Mouse (Mus musculus) monocyte, adult 2 months (primary cell): ENCODE results near the gene Mgp.
"Not testable (repeated sequence)": the region's sequence is repeated elsewhere in the genome, so short reads cannot be mapped to it uniquely, and the experiment has no call there.

Source experiments
- DNase-seq, 2 experiments: peaks; one replicate each; pipeline ENCODE4 v3.0.0; 2022; ENCODE audit warnings: low spot score in 2 of 2, low read depth in 1 of 2

Gene Mgp

DNA sequence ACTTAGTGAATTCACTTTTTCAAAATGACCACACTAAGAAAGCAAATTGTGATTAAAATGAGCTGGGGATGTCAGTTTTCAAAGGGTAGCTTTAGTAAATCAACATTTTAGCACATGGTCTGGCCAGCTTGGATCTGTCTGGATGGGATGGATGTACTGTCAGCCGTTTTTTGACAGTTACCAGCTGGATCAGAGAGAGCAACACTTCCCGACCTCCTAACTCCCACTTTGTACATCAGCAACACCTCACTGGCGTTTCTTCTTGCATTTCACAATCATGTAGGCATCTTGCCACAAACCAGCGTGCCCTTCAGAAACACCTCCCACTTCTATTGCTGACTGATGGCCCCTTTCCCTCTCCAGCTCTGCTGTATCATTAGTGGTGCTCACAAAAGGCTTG lies 22.6 kb upstream of the Mgp start:
- DNase-seq = no peak

DNA sequence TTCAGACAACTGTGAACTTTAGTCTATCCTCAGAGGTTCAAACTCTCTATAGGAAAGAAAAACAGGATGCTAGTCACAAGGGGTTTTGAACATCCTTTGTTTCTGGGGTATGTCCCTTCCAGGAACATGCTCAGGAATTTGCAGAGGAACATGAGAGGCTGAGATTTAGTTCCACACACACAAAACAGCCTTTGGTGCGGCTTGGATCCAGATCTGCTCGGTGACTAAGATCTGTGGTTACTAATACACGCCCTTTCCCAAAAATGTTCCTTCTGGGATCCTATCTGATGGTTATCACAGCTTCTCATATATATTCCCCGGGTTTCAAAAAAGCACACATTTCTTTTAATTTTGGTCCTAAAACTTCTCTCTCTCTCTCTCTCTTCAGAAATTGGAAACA lies 22.2 kb upstream of the Mgp start:
- DNase-seq = no peak

DNA sequence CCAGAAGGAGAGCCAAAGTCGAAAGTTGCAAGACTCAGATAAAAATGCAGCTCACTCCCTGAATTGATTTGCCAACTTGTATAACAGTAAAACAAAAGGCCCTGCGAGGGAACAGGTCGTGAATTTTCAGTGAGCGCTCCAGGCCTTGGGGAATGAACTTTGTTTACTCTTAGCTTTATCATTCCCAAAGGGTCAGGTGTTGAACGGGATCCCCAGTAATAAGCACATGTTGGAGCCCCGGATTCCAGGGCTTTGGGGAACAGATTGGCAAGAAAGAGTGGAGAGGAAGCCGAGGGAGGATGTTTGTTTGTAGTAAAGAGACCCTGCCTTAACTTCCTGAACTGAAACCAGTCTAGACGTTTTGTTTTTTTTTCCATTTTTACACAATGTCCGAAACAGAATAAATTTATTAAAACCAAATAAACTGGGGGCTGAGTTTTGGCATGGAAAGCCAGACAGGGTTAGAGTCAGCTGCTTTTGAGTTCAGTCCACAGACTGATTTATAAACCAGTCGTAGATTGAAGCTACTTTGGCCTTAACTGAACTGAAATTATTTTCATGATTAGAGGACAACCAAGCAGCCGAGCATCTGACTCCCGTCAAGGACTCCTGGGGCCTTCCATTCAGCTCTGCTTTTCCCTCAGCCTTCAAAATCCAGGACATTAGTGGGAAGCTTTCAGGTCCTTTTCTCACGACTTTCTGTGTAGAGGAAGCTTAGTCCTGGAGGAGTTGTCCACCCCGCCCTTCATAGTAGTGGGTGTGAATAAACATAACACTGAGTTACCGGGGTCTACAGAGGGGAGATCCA lies 19.1 kb upstream of the Mgp start:
- DNase-seq = no peak

GRCm38 (mm10) chr6:136892002-136892401 lies 16.4 kb upstream of the Mgp start:
- no peak for DNase-seq

GRCm38 (mm10) chr6:136889554-136889953 lies 13.9 kb upstream of the Mgp start:
- no peak for DNase-seq

DNA sequence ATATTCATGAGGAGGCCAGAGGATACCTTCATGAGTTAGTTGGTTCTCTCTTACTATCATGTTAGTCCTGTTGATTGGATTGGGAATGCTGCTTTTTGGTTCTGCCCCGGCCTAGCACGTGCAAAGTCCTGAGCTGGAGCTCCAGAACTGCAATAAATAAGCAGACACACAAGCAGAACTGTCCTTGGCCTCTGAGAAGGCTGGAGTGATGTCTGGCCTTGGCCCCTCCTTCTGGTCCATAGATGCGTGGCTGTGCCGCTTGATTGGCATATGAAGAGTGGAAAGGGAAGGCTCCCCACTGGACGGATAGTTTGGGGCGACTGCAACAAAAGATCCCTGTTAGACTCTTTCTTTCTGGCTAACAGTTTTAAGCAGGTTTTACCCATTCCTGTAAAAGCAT lies 13.4 kb upstream of the Mgp start:
- no peak for DNase-seq

DNA sequence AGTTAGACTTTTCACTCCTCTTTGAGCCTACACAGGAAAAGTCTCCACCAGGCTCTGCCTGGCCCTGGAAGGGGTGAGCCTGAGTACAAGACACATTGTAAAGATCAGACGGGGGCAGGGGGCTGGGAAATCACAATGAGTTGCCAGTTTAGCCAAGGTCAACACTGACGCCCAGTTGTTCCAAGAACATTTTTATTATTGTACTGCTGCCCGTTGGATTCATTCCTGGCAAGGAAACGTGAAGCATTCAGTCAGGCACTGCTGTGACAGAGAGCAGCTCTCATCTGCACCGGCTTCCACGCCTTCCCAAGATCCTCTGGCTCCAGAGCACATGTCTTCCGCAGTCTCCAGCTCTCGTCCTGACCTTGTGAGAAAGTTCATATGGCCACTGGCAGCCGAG lies 12.2 kb upstream of the Mgp start:
- no peak for DNase-seq

- not testable (repeated sequence) for DNase-seq
Observed at GRCm38 (mm10) chr6:136884766-136885165, 9.1 kb upstream of the Mgp start.

GRCm38 (mm10) chr6:136883961-136884360 lies 8.3 kb upstream of the Mgp start:
- DNase-seq = no peak

- DNase-seq = no peak
Observed at GRCm38 (mm10) chr6:136883431-136883915, 7.8 kb upstream of the Mgp start.

DNA sequence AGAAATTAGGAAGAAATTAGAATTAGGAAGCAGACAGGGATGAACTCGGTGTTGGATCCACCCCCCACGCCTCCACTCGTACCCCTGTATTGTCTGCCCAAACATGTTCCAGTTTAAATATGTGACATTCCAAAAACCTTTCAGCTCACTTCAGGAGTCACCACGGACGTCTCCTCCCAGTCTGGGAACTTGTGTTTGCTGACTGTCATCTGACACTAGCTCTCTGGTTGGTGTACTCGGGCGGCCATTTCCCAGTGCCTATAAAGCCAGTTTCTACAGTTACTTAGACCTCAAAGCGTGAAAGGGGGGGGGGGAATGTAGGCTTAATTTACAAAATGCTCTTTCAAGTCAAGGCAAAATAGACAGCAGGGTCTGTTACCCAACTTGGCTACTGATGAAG lies 6.1 kb upstream of the Mgp start:
- no peak for DNase-seq

- no peak for DNase-seq
Observed at GRCm38 (mm10) chr6:136874599-136874998, 1.0 kb downstream of the Mgp start.

DNA sequence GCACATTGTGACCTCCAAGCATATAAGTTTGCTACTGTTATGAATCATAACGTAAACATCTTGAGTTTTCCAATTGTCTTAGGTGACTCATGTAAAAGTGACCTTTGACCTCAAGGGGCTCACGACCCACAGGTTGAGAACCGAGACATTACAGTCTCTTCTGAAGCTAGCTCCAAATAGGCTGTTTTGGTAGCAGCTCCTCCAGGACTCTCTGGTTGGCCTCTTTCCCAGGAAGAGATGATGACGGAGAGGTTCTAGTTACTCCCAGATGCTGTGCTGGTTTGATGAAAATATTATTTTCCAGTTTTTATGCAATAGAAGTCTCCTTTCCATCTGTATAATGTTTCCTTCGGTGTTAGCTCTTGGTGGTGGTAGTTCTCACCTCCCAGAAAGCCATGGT lies 6.7 kb downstream of the Mgp start:
- no peak for DNase-seq

DNA sequence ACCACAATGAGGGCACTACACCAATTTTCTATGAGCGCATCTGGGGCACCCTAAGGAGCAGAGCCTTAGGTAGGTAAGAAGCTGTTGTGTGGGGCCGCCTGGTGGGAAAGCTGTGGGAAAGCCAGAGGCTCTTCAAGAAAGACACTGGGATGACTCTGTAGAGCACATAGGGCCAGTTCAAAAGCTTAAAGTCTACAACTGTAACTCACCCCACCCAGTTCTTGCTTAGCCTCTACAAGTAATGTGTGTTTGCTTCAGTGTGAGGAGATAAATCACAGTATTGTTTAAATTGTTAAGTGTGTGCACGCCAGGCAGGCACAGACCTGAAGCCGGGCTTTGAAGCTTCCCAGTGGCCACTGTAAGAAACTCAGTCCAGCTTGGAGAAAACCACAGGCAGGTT lies 9.5 kb downstream of the Mgp start:
- no peak for DNase-seq

DNA sequence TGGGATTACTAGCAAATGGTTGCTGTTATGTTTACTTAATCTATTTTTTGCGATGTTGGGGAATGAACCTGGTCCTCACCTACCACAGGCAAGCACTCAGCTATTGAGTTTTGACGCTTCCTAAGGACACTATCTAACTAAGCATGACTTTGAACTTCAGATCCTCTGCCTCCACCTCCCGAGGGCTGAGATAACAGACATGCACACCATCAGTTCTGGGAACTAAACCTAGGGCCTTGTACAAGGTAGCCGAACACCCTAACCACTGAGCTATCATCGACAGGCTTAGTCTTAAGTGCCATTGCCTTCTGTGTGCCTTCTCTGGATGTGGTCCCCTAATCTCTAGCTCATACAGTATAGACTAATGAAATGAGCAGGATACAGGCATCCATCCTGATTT lies 10.3 kb downstream of the Mgp start:
- no peak for DNase-seq

DNA sequence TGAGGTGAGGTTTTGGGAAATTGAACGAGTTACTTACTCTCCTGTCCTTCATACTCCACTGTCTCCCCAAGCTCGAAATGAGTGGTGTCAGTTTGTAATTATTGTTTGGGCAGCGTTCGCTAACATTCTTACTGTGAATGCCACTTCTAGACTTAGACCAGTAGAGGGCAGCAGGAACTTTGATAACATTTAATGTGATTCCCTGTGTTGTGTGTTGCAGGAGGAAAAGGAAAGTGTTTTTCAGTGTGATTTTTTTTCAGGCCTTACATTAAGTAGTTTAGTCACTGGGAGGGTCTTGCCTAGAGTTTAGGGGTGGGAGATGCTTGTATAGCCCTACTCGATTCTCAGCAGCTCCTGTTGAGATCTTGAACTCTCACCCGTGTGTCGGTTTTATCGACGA lies 14.6 kb downstream of the Mgp start:
- no peak for DNase-seq

DNA sequence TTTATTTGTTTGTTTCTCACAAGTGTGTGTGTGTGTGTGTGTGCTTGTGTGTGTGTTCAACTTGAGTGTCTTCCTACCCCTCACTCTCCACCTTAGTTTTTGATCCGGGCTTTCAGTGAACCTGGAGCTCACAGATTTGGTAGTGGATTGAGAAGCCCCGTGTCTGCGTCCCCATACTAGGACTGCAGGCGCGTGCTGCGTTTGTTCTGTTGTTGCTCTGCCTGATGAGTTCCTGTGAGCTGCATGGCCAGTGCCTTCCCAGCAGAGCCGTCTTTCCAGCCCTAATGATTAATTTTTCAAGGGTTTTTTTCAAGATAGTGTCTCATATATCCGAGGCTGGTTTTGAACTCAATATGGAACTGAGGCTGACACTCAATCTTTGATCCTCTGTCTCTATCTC lies 17.2 kb downstream of the Mgp start:
- DNase-seq = no peak

GRCm38 (mm10) chr6:136857873-136858260 lies 17.8 kb downstream of the Mgp start:
- no peak for DNase-seq

DNA sequence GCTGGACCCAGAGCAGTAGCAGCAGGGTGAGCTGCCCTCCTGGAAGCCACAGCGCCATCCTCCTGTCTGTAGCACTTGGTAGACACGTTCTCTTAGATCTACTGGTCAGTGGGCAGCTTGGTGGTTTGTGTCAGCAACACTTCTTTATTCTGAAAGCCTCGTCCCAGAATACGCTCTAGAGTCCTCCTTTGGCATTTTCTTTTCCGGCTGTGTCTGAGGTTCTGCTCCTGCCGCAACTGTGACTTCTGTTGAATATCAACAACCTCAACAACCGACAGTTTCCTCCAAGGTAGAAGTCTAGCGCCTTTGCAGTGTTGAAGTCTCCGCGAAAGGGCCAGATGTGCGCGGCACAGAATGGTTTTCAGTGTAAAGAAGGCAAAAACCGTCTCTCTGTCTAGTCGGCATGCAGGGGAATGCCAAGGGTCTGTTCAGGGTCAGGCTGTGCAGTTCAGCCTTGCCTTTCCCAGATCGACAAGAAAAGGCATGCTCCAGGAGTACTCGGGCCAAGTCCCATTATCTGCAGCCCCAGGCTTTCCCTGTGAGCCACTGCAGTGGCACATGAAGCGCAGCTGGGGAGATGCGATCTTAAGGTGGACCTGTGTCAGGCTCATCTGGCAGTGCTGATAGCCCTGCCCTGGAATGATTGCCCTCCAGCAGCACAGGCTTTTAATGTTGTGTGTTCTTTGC lies 18.3 kb downstream of the Mgp start, which contains the start of gene Art4:
Gene Art4 (minus strand): TSS at position 548 of the 687 bp plus-strand sequence.
- DNase-seq = no peak

GRCm38 (mm10) chr6:136856071-136856636 lies 19.5 kb downstream of the Mgp start:
- no peak for DNase-seq

DNA sequence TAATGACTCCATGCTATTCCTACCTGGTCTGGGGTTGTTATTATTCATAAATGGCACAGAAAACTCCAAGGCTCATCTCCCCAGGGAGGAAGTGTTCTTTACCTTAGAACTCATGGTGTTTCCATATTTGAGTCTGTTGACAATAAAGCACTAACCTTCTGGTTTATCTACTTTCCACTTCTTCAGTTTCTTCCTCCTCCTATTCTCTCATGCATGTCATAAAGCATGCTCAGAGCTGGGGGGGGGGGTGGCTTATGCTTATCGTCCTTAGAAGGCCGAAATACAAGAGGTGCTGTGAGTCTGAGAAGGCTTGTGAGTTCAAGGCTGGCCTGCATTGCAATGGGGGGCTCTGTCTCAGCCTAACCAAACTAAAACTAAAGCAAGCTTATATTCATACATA lies 20.4 kb downstream of the Mgp start:
- DNase-seq = no peak

DNA sequence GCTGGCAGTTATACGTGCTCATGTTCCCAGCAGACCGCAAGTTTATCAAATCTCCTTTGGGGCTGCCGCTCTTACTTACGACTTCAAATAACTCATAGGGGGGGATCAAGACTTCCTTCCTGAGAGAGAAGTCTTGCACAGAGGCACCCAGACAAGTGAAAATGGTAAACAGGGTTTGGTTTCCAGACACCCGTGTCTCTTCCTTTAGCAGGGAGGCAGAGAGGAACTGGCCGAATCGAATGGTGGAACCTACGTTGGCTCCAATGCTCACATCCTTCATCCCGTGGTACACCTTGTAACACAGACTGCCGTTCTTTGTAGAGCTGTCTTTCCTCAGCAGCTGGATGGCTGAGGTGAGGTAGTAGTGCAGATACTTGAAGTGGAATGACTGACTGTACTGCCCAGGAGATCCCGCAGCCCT lies 21.3 kb downstream of the Mgp start:
- DNase-seq = no peak
